Mouse (Mus musculus) heart, postnatal 10 days (tissue): ENCODE results near the gene Map3k4. TPM values are rescaled to one million over a fixed set of nuclear protein-coding genes. Genes with fewer than 3 reads are reported as not detected.

Source experiments
- DNase-seq, 2 experiments: peaks; one replicate each; pipeline ENCODE4 v3.0.0; 2021
- intact Hi-C: fragments of 180-260 bp; cut with DNase I; formaldehyde crosslinking; loops from one replicate; pipeline ENCODE4 v1.15.1; 2025
- total RNA-seq, 2 experiments: library from RNA; stranded (reverse); gene quantifications; 2 replicates each; pipeline ENCODE4 v1.2.3; 2021

Gene Map3k4
- total RNA-seq, result 10 to 100 TPM; 35.6 to 39.4 TPM

DNA sequence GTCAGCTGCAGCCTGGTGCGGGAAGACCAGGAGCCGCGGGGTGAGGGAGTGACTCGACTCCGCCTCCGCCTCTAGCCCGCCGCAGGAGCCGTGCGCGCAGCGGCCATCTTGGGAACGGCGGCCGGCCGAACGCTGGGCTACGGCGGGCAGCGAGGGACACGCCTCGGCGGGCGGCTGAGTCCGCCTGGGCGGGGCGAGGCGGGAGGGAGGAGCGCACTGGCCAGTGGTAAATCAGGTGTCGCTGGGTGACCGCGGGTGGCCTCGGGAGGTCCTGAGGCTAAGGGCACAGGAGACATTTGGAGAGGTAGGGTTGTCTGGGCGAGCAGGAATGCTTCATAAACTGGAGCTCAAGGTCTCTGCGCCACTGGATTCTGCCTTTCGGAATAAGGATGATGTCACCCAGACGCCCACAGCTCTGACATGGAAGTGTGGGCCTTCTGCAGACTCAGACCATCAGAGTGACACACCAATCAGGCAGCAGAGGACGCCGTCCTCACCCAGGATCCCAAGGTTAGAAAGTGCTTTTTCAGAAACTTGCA is at the start of gene Map3k4:
Gene Map3k4 (minus strand): TSS at position 134 of the 539 bp plus-strand sequence.
- intact Hi-C loops, result loop anchor here (2.0 to 5.0 kb wide), 3 partner anchors 48 to 281 kb away; no protein-coding TSS in a partner anchor
- DNase-seq, result peak; percentile 97

DNA sequence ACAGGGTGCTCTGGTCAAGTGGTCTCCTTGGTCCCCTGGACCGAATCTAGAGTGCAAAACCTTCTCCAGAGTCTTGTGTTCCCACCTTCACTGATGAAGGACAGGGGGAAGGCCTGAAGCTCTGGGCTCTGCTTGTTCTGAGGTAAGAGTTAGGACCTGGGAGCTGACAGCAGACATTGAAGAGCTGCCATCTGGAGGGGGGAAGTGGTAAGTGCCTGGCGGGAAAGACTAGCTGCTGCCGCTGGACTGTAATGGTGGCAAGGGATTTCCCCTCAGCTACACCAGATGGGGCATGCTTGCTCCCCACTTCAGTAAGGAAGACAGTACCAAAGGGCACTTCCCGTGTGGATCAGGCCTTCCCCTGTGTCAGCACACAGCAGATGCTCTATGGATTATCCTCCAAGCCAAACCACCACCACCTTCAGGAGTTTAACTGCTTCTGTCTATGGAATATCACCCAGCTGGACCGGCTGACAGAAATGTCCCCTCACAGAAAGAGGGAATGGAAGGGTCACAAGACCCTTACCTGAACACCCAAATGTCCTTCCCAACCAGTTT is 48.9 kb upstream of the Map3k4 start:
- intact Hi-C loops, result loop anchor here (1.0 to 2.0 kb wide), 3 partner anchors 49 to 101 kb away; partner anchors contain the start of gene Map3k4
- DNase-seq, result peak; percentile 80 to 83

DNA sequence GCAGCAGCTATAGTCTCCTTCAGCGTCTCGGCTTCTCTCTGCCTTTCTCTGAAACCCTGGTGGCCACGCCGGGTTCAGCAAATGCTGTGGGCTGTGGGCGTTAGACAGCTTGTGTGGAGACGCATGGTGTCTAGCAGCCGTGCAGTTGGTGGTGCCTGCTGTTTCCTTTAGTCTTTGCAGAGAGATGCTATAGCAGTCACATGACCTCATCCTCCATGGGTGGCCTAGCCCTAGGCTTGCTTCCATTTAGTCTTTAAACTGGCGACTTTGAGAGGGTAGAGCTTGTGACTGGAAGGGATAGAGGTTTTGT is 45.8 kb upstream of the Map3k4 start:
- intact Hi-C loops, result no loop called here
- DNase-seq, result peak in 1 of 2 experiments; percentile 14

DNA sequence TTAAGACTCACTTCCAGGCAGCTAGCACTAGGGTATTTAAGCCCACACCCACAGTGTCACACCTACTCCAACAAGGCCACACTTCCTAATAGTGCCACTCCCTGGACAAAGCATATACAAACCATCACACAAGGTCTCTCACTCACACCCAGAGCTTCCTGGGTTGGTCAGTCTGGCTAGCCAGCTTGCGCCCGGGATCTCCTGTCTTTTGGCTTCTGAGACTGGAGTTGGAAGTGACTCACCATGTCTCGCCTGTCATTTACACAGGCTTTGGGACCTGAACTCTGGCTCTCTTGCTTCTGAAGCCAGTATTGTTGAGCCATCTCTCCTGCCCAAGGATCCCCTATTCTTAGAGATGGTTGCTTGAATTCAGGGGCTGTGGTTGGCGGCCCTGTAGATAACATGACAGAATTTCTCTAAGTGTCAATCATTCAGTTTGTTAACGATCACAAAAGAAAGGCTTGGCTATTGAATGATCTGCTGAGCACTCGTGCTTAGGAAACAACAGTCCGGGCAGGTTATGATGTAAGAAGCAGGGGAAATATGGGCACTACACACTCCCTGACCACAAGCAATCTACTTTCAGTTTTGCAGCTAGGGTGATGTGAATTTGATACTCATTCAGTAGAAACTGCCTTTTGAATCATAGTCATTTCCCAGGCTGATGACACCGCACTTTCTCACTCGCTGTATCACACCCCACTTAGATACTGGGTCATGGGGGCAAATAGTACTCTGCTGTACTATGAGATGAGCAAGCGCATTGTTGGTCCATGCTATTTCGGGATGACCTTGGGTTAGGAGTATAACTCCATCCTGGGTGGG is 45.2 kb upstream of the Map3k4 start:
- intact Hi-C loops, result loop anchor here (2.0 kb wide), 1 partner anchor 25 kb away; no protein-coding TSS in a partner anchor
- peak in 1 of 2 experiments; percentile 9 for DNase-seq

DNA sequence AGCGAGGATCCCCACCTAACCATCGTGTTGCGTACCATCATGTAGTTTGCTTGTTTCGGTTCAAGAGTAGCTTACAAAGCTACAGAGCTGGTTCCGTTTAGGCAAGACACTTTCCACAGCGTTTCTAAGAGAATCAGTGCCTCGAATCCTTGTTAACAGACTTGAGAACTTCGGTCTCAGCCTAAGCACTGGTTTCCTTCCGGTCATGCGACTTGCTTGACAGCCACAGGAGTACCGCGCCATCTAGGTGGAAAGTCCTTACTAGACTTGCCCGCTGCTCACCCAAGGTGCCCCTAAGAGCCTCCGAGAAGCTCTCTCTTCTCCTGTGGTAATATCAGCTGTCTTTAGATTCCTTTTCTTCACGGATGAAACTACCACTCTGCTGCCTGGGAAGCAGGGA is 41.3 kb upstream of the Map3k4 start:
- intact Hi-C loops, result no loop called here
- no peak for DNase-seq

DNA sequence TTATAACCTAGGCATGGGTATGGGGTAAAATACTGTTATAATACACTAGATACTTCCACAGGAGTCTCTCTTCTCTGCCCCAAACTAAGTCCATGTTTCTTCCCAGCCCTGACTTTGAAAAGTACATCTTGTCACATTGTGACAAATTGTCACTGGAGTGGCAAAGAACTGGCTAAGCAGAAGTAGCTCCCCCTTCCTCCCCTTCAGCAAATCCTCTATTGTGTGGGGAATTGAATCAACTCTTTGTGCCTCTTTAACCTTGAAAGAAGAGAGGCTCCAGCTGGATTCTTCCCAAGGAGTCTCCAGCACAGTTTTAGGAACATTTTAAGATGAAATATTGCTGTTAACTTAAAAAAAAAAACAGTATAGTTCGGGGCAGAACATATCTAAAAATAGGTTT is 34.2 kb upstream of the Map3k4 start:
- DNase-seq, result no peak
- intact Hi-C loops, result no loop called here

DNA sequence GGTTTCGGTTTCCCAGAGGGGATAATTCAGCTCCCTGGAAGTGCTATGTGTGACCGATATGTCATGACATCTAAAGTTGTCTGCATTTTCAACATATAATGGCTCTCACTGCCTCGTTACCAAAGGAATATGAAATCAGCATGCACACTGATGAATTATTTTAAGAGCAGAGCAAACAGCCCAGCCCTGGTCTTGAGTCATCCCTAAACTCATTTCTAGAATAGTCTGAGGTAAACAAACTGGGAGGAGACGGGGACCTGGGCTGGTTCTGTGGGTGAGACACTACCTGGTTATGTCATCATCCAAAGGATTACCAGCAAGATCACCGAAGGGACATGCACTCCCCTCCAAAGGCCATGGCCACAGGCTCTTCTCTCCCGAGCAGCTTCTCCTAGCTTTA is 33.0 kb upstream of the Map3k4 start:
- no peak for DNase-seq
- intact Hi-C loops, result no loop called here

DNA sequence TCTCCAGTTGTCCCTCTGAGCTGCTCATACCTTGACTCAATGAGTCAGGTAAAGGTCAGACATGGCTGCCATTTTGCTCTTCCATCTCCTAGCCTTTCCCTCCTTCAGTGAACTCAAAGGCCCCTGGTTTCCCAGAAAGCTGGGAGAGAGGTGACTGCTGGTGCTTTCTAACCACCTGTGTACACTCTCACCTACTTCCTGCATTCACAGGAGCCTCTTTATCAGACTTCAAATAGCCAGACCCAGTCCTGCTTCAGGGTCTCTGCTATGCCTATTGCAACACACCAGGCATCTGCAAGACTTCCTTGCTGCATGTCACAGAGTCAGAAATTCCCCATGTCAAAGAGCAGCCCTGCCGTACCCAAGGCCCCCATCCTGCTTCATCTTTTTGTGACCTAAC is 28.9 kb upstream of the Map3k4 start:
- intact Hi-C loops, result no loop called here
- no peak for DNase-seq

DNA sequence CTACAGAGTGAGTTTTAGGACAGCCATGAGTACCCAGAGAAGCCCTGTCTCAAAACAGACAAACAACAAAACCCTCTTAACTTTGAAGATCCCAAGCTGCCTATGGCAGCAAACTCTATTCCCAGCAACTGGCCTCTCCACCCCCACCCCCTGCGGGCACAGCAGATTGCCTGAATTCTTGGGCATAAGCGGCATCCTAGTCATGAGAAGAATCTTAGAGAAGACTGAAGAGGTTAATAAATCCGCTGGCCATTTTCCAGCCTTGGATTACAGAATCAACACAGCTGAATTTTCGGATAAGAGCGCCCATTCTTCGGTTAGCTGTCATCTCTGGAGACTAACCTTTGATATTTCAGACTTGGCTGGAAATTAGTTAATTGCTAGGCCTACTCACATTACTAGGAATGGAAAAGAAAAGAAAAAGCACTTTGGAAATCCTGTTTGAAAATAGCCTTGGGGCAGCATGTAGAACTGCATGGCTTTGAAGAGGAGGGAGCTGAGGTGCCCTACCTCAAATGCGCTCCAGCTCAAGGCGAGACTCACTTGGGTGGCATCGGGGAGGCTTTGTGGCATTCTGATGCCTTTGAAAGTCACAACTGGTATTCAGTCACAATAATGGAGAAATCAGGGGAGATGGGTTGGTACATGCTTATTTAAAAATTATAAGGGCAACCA is 25.2 kb upstream of the Map3k4 start:
- no peak for DNase-seq

DNA sequence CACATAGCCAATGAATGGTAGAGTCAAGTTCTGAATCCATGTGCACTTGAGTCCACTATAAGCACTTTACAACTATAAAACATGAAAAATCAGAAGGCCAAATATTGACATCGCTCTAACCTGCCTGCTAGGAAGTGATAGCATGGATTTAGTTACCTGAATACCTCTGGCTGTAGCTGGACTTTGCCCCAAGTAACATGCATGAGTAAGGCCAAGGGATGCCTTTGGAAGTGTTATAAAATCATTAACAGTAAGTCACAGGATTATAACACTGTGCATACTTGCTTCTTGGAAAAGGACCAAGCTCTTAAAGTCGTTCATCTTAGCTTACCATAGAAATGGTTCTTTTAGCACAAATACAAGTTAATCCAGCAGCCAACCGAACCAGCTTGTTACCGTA is 18.6 kb upstream of the Map3k4 start:
- DNase-seq, result no peak
- intact Hi-C loops, result no loop called here

More for the DNA sequence above, 25.2 kb upstream of the Map3k4 start:
- intact Hi-C loops, result no loop called here

DNA sequence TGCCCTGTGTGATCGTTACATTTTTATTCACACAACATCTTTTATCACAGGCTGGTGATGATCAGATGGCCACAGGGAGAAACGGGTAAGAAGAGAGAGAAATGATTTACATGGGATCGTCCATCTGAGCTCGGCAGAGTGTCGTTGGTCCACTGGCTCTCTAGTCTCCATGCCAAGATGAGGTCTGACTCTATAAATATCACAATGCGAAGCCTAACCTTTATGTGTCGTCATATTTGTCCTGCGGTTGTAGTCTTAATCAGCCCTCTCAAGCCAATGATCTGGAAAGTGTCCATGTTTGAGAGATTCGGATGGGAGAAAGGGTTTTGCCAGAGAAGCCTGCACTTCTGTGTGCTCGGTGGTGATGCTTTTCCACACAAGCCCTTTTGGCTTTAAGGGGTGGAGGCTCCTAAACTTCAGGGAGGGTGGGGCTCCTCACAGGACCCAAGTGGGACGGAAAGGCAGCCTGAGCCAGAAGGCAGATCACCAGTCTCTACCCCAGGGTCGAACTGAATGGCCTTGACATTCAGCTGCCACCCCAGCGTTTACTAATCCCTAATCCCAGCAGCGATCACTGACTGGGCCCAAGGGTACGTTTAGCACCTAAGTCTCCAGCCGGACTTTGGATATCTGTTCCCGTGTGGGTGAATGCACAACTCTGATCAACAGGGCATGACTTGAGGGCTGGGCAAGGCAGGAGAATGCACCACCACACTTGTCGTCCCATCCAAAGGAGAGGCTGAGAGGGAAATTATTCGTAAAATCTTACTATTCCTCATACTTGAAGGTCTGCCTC is 17.7 kb upstream of the Map3k4 start:
- intact Hi-C loops, result no loop called here
- DNase-seq, result peak; percentile 54 to 59

DNA sequence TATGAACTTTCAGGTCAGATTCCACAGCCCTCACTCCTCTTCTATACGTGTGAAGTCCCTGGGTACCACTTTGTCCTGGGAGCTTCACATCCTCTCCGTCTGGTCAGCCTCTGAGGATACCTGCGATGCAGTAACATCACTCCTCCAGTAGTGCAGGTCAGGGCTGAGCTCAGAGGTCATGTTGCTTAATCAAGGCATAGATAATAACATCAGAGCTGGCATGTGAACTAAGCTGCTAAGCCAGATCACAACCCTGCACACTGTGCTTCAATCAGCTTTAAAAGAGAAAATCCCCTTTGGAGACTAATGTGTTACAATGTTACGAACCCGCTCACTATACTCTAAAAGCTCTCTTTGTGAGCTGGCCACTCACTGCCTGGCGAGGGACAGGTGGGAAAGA is 16.5 kb upstream of the Map3k4 start:
- intact Hi-C loops, result no loop called here
- DNase-seq, result no peak

DNA sequence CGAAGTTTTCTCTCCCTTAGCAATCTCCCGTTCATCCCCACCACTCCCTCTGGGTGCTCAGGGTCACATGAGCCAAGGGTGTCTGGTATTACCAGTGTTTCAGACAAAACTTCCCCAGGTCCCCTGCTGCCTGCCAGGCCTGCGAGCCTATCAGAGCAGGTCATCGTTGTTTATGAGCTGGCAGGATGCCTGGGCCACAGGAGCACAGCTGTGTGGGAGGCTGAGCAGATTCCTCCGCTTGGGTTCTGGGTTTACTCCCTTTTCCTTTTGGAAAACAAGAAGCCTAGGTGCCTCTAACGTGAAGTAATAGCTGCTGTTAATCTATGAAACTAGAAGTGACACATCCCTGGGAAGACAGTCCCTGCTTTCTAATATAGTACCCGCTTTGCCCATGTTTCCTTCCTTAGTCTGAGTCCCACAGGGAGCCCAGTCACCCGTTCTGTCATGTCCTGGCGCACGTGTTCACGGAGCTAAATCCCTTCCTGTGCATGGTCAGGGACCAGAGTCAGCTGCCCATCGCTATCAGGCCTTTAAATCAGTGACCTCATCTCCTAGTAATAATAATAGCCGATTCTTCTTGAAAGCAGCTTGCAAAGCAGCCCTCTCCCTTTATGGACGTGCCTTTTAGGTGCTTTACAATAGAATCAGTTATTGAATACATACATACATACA is 9.4 kb upstream of the Map3k4 start:
- DNase-seq, result peak; percentile 77 to 81
- intact Hi-C loops, result no loop called here

DNA sequence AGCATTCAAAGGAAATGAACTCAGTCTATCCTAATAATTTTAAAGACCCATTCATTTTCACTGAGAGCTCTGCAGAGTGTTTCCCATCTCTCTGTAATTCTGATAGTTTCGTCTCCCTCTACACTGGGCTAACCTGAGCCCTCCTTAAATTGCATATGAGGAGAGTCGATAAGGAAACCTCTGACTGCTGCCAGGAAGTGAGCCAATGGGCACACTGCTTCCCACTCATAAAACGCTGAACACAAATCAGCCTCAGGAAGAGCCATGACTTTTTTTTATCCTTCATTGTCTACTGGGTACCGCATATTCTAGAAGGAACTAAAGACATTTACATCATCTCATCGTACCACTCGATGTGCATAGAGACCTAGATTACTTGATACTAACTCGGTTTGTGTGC is 1.2 kb upstream of the Map3k4 start:
- DNase-seq, result no peak
- intact Hi-C loops, result loop anchor here (2.0 to 5.0 kb wide), 3 partner anchors 47 to 282 kb away; no protein-coding TSS in a partner anchor

DNA sequence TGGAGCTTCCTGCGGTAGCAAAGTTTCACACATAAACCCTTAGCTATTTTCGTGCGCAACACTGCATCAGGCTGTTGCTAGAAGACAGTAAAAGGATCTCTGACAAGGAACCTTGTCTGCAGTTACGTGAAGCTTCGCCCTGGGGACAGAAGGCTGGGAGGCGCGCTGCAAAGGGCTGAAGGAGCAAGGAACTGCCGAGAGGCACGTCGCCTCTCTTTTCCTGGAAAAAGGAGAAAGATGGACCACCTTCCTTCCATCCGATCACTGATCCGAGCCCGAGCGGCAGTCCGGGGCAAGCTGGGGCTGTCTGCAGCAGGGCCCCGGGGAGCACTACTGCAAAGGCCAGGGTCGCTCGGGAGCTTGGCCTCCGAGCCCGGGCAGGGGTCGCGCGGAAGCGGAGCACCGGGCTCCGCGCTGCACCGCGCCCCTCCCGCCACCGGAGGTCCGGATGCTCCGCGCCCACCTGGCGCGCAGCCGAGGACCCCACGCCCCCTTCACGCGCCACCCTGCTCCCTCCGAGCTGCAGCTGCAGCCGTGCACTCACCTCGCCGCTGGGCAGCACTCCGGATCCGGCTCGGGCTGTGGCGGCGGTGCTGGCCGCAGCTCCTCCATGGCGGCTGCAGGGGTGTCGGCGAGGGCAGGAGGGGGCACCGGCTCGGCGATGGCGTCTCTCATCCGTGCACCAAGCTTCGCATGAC is 493 bp downstream of the Map3k4 start:
- intact Hi-C loops, result loop anchor here (2.0 to 5.0 kb wide), 3 partner anchors 49 to 281 kb away; no protein-coding TSS in a partner anchor
- DNase-seq, result peak; percentile 50 to 51

DNA sequence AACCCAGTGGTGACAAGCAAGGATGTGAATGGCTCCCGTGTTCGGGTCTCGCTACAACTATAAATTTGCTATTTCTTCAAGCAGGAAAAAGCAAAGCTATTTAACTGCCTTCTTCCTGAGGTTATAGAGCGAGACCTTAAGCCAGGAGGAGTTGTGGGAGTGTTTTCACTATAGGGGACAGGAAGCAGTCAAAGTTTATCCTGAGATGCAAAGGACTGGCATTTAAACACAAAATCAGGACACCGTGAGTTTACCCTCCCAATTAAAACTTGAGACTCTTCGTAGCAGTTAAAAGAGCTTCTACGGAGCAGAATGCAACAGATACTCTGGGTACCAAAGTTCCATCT is 1.0 kb downstream of the Map3k4 start:
- no peak for DNase-seq
- intact Hi-C loops, result loop anchor here (5.0 kb wide), 2 partner anchors 50 to 280 kb away; no protein-coding TSS in a partner anchor

DNA sequence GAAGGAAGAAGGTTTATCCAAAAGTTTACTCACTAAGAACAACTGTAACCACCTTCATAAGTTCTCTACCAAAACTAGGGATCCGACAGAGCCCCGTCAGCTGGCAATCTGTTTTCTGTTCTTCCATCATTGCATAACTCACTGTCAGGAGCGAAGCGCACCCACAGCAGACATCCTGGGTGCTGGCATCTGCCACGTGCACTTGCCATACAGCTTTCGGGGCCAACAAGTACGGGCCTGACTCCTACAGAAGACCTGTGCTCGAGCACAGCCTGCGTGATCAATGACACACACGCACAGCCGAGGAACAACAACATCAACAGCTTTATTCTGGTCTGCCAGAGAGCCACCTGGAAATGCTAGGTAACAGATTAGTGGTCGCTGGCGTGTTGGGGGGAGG is 2.3 kb downstream of the Map3k4 start:
- no peak for DNase-seq
- intact Hi-C loops, result loop anchor here (5.0 kb wide), 2 partner anchors 49 to 279 kb away; no protein-coding TSS in a partner anchor

DNA sequence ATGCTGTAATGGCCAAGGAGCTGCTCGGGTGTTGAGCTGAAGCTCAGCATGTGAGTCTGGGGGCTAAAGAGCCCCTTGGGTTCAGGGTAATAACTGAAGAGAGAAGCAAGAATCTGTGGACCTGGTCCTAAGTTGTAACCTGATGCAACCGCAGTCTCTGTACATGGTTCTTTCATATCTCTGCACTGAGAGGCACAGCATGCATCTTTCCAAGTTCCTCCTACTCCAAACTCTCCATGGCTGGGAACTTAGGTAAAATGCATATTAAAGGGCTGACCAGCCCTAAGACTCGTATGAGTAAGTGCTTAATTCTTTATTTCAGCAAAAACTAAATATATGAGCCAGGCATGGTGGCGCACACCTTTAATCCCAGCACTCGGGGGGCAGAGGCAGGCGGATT is 6.3 kb downstream of the Map3k4 start:
- intact Hi-C loops, result no loop called here

DNA sequence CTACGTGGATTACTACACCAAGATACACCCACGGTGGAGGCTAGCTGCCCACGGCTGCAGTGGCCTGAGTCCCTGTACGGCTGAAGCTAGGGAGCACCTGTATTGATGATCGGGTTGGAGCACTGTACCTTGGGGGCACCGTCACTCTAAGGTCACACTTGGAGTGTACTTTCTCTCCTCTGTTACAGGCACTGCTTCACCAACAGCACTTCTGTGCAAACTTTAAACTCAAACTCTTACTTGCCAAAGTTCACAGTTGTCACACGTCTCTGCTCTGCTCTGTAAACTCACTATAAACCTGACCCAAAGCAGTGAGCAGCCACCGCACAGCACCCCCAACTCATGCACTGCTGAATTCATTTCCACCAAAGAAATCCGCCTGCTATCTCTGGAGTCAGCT is 9.1 kb downstream of the Map3k4 start:
- DNase-seq, result no peak
- intact Hi-C loops, result no loop called here

More for the DNA sequence above, 6.3 kb downstream of the Map3k4 start:
- no peak for DNase-seq
